Mouse (Mus musculus) embryonic facial prominence, embryonic 11.5 days (tissue): ENCODE data around the gene Setd5. TPM values are rescaled to one million over a fixed set of nuclear protein-coding genes. Genes with fewer than 3 reads are reported as not detected.
A peak's percentile ranks its signal among the peaks of the same experiment; 100 is the strongest.

Experiments used
- ATAC-seq: fragments of 200-750 bp; cut with Nextera tagmentation; replicated peaks from 2 replicates; pipeline ENCODE4 v1.8.0; 2017; ENCODE audit warnings: low read depth; ENCODE audit not compliant: insufficient number of reproducible peaks, low FRiP score, low TSS enrichment
- DNase-seq: peaks from one replicate; pipeline ENCODE4 v3.0.0-alpha.2; 2015; ENCODE audit warnings: low spot score
- H3K27ac ChIP-seq: fragments of 300-500 bp; sonication (generic); replicated peaks from 2 replicates; pipeline ENCODE4 v1.5.1; 2014; ENCODE audit warnings: mild to moderate bottlenecking, low read depth, low read length, control low read depth
- H3K27me3 ChIP-seq: fragments of 300-500 bp; sonication (generic); 2 replicates; pipeline ENCODE4 v1.6.1; 2014; ENCODE audit warnings: mild to moderate bottlenecking, low read length, moderate library complexity, mixed read lengths; ENCODE audit not compliant: control insufficient read depth, insufficient read depth
- H3K36me3 ChIP-seq: fragments of 300-500 bp; sonication (generic); replicated peaks from 2 replicates; pipeline ENCODE4 v1.6.1; 2014; ENCODE audit warnings: low read depth, mild to moderate bottlenecking, low read length, moderate library complexity, mixed read lengths; ENCODE audit not compliant: control insufficient read depth, insufficient read depth
- H3K4me1 ChIP-seq: fragments of 300-500 bp; sonication (generic); 2 replicates; pipeline ENCODE4 v1.6.1; 2014; ENCODE audit warnings: low read length, mixed read lengths; ENCODE audit not compliant: control insufficient read depth, insufficient read depth
- H3K4me2 ChIP-seq: fragments of 300-500 bp; sonication (generic); 2 replicates; pipeline ENCODE4 v1.6.1; 2014; ENCODE audit warnings: low read depth, mild to moderate bottlenecking, control low read depth, low read length, moderate library complexity
- H3K4me3 ChIP-seq: fragments of 300-500 bp; sonication (generic); 2 replicates; pipeline ENCODE4 v1.5.1; 2014; ENCODE audit warnings: low read depth, low read length, control low read depth
- H3K9ac ChIP-seq: fragments of 300-500 bp; sonication (generic); replicated peaks from 2 replicates; pipeline ENCODE4 v1.6.1; 2014; ENCODE audit warnings: mild to moderate bottlenecking, control low read depth, low read length
- H3K9me3 ChIP-seq: fragments of 300-500 bp; sonication (generic); replicated peaks from 2 replicates; pipeline ENCODE4 v1.6.1; 2016; ENCODE audit warnings: mild to moderate bottlenecking, low read length, inconsistent platforms, mixed read lengths; ENCODE audit not compliant: control insufficient read depth
- WGBS: fragments of 180-500 bp; shearing (Covaris S2); extraction: QIAGEN DNeasy Blood & Tissue Kit; methylation state at CpG from one replicate; pipeline ENCODE4 v1.1.7; 2014; 5-methylcytosine and 5-hydroxymethylcytosine counted together
- polyA plus RNA-seq: library from polyadenylated mRNA; unstranded; fragments of >200 nt; fragmentation: Nextera tagmentation; extraction: Ambion mirVana; gene quantifications from 2 replicates; pipeline ENCODE4 v1.2.1, GENCODE M21; 2014

The Setd5 gene
- polyA plus RNA-seq, 1 experiment from 2014 or later: 76.3 TPM

DNA sequence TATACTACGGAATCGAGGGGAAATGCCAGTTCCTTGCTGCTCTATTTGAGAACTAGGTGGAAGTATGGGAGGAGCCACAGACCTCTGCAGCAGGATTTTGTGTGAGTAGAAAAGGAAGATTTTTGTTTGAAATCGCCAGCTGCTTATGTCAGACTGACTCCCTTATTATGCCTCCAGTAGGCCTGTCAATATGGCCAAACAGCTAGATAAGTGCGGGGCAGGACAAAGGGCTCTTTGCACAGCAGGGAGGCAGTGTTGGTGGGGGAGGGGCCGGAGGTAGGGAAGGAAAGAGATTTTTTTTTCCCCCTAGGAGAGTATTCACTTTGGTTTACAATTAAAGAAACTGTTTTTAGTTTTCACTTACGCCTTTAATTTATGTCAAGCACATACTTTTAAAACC, 5.1 kb downstream of the Setd5 start:
- 17% methylated on average over 6 of the region's 6 CpGs for WGBS

DNA sequence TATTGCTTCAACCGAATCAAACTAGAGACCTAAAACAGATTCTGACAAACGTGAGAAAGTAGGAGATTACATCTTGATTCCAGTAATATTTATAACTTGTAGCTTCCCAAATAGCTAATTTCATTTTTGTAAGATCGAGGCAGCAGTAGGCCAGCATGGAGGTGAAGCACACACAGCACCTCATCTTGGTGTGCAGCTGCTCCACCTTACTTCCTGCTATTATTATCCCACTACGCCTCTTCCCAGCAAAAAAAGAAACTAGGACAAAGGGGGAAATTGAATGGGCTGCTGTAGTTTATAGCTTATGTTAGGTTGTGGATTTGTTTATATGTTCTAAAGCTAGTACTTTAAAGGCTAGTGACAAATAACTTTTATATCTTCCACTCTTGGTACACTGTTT, 7.4 kb downstream of the Setd5 start:
- H3K27me3 ChIP-seq: no peaks in the 10 kb centered on the region
- no peak overlapping the region for H3K4me2 ChIP-seq
- ATAC-seq (no peak), DNase-seq (no peak)
- no peak overlapping the region for H3K4me3 ChIP-seq
- H3K9me3 ChIP-seq: no peaks in the 10 kb centered on the region
- H3K36me3 ChIP-seq: no peaks in the 10 kb centered on the region
- H3K27ac ChIP-seq: no peak overlapping the region
- no peak overlapping the region for H3K9ac ChIP-seq
- H3K4me1 ChIP-seq: no peaks in the 10 kb centered on the region; the same call in 1 of the 2 replicates
- WGBS: 78% methylated on average over 4 of the region's 4 CpGs

More for the DNA sequence above, 5.1 kb downstream of the Setd5 start:
- Histone ChIP-seq H3K36me3 (no peaks in the 10 kb centered on the region), H3K9me3 (no peaks in the 10 kb centered on the region), H3K9ac (no peak overlapping the region), H3K27me3 (no peaks in the 10 kb centered on the region), H3K4me2 (no peak overlapping the region; the same call in 1 of the 2 replicates), H3K4me3 (no peak overlapping the region), H3K4me1 (no peaks in the 10 kb centered on the region; the same call in 1 of the 2 replicates), H3K27ac (no peak overlapping the region)
- DNase-seq: peak; percentile 49
- no peak for ATAC-seq

DNA sequence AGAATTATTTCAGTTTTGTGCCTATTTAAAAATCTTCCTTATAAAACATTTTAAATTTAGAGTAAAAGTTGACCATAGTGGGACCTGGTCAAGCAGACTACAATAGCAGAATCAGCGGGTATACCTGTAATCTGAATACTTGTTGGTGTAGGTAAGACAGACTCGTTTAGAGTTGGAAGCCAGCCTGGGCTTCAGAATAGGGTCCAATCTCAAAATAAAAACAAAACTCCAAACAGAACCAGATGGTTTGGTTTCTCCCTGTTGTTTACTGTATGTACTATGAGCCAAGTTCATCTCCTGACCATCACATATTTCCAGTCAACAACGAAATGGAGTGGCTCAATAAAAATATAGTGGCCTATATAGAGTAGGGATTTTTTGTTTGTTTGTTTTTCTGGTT, 16.0 kb downstream of the Setd5 start:
- Histone ChIP-seq H3K4me2 (no peak overlapping the region), H3K36me3 (no peaks in the 10 kb centered on the region), H3K4me1 (no peaks in the 10 kb centered on the region), H3K27ac (no peak overlapping the region), H3K9ac (no peak overlapping the region), H3K27me3 (no peaks in the 10 kb centered on the region), H3K4me3 (no peak overlapping the region), H3K9me3 (no peaks in the 10 kb centered on the region)
- DNase-seq (no peak), ATAC-seq (no peak)
- 85% methylated on average over 3 of the region's 3 CpGs for WGBS

DNA sequence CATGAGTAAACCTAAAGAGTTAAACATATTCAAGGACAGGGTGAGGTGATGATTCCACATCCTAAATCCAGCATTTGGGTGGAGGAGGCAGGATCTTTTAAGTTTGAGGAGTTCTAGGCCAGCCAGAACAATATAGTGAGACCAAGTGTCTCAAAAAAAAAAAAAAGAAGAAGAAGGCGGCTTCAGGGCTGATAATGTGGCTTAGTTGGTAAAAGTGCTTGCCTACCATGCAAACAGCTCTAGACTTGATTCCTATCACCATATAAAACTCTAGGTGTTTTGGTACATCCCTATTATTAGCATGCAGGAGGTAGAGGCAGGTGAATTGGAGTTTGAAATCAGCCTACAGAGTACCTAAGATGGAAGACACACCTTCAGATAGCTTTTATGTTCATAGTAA, 18.4 kb downstream of the Setd5 start:
- Histone ChIP-seq H3K4me3 (no peak overlapping the region), H3K9ac (no peak overlapping the region), H3K36me3 (no peaks in the 10 kb centered on the region), H3K27ac (no peak overlapping the region), H3K4me2 (no peak overlapping the region), H3K4me1 (no peaks in the 10 kb centered on the region), H3K27me3 (no peaks in the 10 kb centered on the region), H3K9me3 (no peaks in the 10 kb centered on the region)
- DNase-seq (no peak), ATAC-seq (no peak)
- WGBS: 94% methylated on average over 1 of the region's 1 CpGs

DNA sequence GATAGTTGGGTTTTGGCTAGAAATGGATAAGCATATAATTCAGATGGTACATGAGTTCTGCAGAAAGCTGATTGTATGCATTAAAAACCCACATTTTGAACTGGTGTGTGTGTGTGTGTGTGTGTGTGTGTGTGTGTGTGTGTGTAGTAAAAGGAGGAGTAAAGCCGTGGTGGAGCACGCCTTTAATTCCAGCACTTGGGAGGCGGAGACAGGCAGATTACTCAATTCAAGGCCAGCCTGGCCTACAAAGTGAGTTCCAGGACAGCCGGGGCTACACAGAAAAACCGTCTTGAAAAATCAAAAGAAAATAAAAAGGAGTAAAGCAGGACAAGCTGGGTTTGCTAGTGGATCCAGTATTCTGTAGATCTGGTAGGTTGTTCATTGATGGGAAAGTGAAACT, 20.5 kb downstream of the Setd5 start:
- H3K4me2 ChIP-seq: no peak overlapping the region
- H3K27ac ChIP-seq: no peak overlapping the region
- WGBS: 89% methylated on average over 5 of the region's 5 CpGs
- DNase-seq: no peak
- no peak overlapping the region for H3K4me3 ChIP-seq
- H3K9me3 ChIP-seq: no peaks in the 10 kb centered on the region
- no peaks in the 10 kb centered on the region for H3K27me3 ChIP-seq
- H3K4me1 ChIP-seq: no peaks in the 10 kb centered on the region
- no peak for ATAC-seq
- no peak overlapping the region for H3K9ac ChIP-seq
- no peaks in the 10 kb centered on the region for H3K36me3 ChIP-seq

DNA sequence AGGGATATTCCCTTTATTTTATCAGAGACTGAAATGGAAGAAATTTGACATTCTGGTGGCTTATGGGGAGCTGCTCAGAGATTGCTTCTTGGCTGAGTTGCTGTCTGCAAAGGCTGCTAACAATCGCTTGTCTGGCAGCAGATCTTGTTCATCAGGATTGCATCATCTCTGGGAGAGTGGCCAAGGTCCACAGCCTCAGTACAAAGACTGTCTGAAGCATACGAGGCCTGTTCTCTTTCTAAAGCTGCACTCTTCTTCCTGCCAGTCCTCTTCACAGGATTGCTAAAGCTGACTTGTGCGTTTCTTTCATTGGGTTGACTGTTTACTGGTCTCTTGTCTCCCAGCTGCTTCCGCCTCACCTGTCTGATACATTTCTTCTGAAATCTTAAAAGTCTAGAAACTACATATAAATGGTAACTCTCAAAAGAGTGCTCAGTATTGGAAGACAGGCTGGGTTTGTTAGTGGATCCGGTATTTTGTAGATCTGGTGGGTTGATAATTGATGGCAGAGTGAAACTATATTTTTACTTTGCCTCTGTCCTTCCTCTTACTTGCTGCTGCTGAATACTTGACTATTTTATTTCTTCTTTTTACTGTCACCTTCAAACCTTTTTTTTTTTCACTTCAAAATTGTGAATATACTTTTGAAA, 22.6 kb downstream of the Setd5 start:
- ATAC-seq (no peak), DNase-seq (no peak)
- Histone ChIP-seq H3K4me3 (no peak overlapping the region), H3K36me3 (no peaks in the 10 kb centered on the region), H3K4me1 (no peaks in the 10 kb centered on the region), H3K9ac (no peak overlapping the region), H3K27me3 (no peaks in the 10 kb centered on the region), H3K9me3 (no peaks in the 10 kb centered on the region), H3K27ac (no peak overlapping the region), H3K4me2 (no peak overlapping the region)
- 53% methylated on average over 5 of the region's 5 CpGs for WGBS

DNA sequence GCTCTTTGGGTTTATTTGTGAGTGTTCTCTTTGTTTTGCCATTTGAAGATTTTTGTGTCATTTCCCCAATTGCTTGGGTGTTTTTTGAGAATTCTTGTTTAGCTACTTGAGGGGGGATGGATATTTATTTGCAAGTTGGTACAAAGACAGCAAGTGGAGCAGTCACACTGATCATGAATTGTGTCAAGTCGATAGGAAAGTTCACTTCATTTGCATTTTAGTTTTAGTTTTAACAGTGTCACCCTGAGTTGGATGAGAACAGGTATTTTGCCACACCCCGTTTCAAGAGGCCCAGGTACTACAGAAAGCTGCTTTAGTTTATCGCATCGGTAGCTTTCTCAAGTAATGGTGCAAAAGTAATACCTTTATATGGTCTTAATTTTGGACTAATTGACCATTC, 25.4 kb downstream of the Setd5 start:
- Histone ChIP-seq H3K9me3 (no peaks in the 10 kb centered on the region), H3K9ac (no peak overlapping the region), H3K4me3 (no peak overlapping the region), H3K27ac (no peak overlapping the region), H3K4me2 (no peak overlapping the region), H3K36me3 (no peaks in the 10 kb centered on the region), H3K27me3 (no peaks in the 10 kb centered on the region), H3K4me1 (no peaks in the 10 kb centered on the region)
- DNase-seq (no peak), ATAC-seq (no peak)
- 89% methylated on average over 4 of the region's 4 CpGs for WGBS

DNA sequence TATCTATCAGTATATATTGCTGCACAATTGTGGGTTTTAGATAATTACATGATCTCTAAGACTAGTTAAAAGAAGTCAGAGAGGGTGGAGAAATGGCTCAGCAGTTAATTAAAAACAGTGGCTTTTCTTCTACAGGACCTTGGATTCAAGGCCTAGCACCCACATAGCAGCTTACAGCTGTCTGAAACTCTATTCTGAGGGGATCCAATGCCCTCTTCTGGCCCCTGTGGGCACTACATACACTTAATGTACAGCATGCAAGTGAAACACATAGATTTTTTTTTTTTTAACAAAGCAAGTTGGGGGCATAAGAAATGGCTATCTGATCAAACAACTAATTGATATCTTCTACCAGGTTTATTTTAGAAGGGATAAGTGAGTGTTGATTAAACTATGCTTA, 26.6 kb downstream of the Setd5 start:
- Histone ChIP-seq H3K27me3 (no peaks in the 10 kb centered on the region), H3K36me3 (no peaks in the 10 kb centered on the region), H3K4me2 (no peak overlapping the region), H3K4me3 (no peak overlapping the region), H3K9me3 (no peaks in the 10 kb centered on the region), H3K4me1 (no peaks in the 10 kb centered on the region), H3K9ac (no peak overlapping the region), H3K27ac (no peak overlapping the region)
- ATAC-seq (no peak), DNase-seq (peak; percentile 57)
